Mouse (Mus musculus): ENCODE results near the gene Pagr1b. TPM values are rescaled to one million over a fixed set of nuclear protein-coding genes. Genes with fewer than 3 reads are reported as not detected.
A peak's percentile ranks its signal among the peaks of the same experiment; 100 is the strongest.

The Pagr1b gene
- polyA plus RNA-seq, 1 experiment from 2014 or later, result not detected

GRCm38 (mm10) chr7:126961095-126961494 is 55.2 kb downstream of the Pagr1b start:
- Histone ChIP-seq H3K4me2 (replicated peaks) (no peak overlapping the region), H3K4me3 (no peak overlapping the region), H3K9me3 (no peaks in the 10 kb centered on the region), H3K36me3 (peaks cover 60% of the 10 kb centered on the region), H3K27ac (replicated peaks) (no peak overlapping the region), H3K9ac (replicated peaks) (no peak overlapping the region), H3K27me3 (no peaks in the 10 kb centered on the region), H3K4me1 (no peaks in the 10 kb centered on the region)
- no peak for ATAC-seq (replicated peaks)
- WGBS, result 89% methylated on average over 5 of the region's 5 CpGs

GRCm38 (mm10) chr7:126959780-126960179 is 56.5 kb downstream of the Pagr1b start:
- 83% methylated on average over 9 of the region's 9 CpGs for WGBS
- Histone ChIP-seq H3K27me3 (no peaks in the 10 kb centered on the region), H3K9me3 (no peaks in the 10 kb centered on the region), H3K9ac (replicated peaks) (no peak overlapping the region), H3K4me1 (no peaks in the 10 kb centered on the region), H3K36me3 (peaks cover 65% of the 10 kb centered on the region), H3K27ac (replicated peaks) (no peak overlapping the region), H3K4me3 (no peak overlapping the region), H3K4me2 (replicated peaks) (no peak overlapping the region)
- no peak for ATAC-seq (replicated peaks)

GRCm38 (mm10) chr7:126955125-126955524 is 61.2 kb downstream of the Pagr1b start:
- peaks cover 42% of the 10 kb centered on the region for H3K36me3 ChIP-seq
- no peaks in the 10 kb centered on the region for H3K9me3 ChIP-seq
- H3K4me3 ChIP-seq, result no peak overlapping the region
- no peak overlapping the region for H3K4me2 ChIP-seq (replicated peaks)
- no peak overlapping the region for H3K9ac ChIP-seq (replicated peaks)
- no peak for ATAC-seq (replicated peaks)
- H3K27me3 ChIP-seq, result no peaks in the 10 kb centered on the region
- H3K27ac ChIP-seq (replicated peaks), result no peak overlapping the region
- 61% methylated on average over 3 of the region's 3 CpGs for WGBS
- H3K4me1 ChIP-seq, result peaks cover 25% of the 10 kb centered on the region

- peak overlapping the region; percentile 58 for H3K4me3 ChIP-seq
- H3K36me3 ChIP-seq, result peaks cover 19% of the 10 kb centered on the region; the same call in 1 of the 2 replicates
- no peaks in the 10 kb centered on the region for H3K9me3 ChIP-seq
- H3K27ac ChIP-seq (replicated peaks), result no peak overlapping the region
- no peaks in the 10 kb centered on the region for H3K27me3 ChIP-seq
- ATAC-seq (replicated peaks), result no peak
- H3K4me2 ChIP-seq (replicated peaks), result peak overlapping the region; percentile 93
- H3K4me1 ChIP-seq, result peaks cover 44% of the 10 kb centered on the region
- 0% methylated on average over 8 of the region's 8 CpGs for WGBS
- peak overlapping the region; percentile 71; the same call in 1 of the 2 replicates for H3K9ac ChIP-seq (replicated peaks)
Measured at GRCm38 (mm10) chr7:126952646-126953045, 63.6 kb downstream of the Pagr1b start.

GRCm38 (mm10) chr7:126951741-126952140 is 64.5 kb downstream of the Pagr1b start:
- H3K4me1 ChIP-seq, result peaks cover 44% of the 10 kb centered on the region
- no peak for ATAC-seq (replicated peaks)
- no peaks in the 10 kb centered on the region for H3K27me3 ChIP-seq
- peak overlapping the region; percentile 71 for H3K9ac ChIP-seq (replicated peaks)
- H3K4me2 ChIP-seq (replicated peaks), result peak overlapping the region; percentile 93
- H3K27ac ChIP-seq (replicated peaks), result no peak overlapping the region; the same call in 1 of the 2 replicates
- WGBS, result 19% methylated on average over 4 of the region's 4 CpGs
- peak overlapping the region; percentile 58 for H3K4me3 ChIP-seq
- H3K36me3 ChIP-seq, result peaks cover 12% of the 10 kb centered on the region; the same call in 1 of the 2 replicates
- H3K9me3 ChIP-seq, result no peaks in the 10 kb centered on the region

Small RNA genes within 50 kb of the gene (microRNA-seq; reads per million reads assigned to microRNA genes)
- not detected for gene Gm44343

Other genes with a start within 250 kb of the Pagr1b start
- 207 and 213 TPM in 2 replicates for gene Ypel3, start 239.5 kb downstream of the Pagr1b start, polyA plus RNA-seq (2015; fragmentation: Nextera tagmentation; extraction: Ambion mirVana)
- 0.41 and 0.65 TPM in 2 replicates for gene Tbx6, start 235.0 kb downstream of the Pagr1b start, polyA plus RNA-seq (2015; fragmentation: Nextera tagmentation; extraction: Ambion mirVana)
- 215 TPM in 2 replicates for gene Ppp4c, start 224.0 kb downstream of the Pagr1b start, polyA plus RNA-seq (2015; fragmentation: Nextera tagmentation; extraction: Ambion mirVana)
- gene Fam57b, start 218.8 kb downstream of the Pagr1b start, polyA plus RNA-seq (2015; fragmentation: Nextera tagmentation; extraction: Ambion mirVana), result 35.1 and 38.1 TPM in 2 replicates
- gene 4930451I11Rik, start 184.8 kb downstream of the Pagr1b start, polyA plus RNA-seq (2015; fragmentation: Nextera tagmentation; extraction: Ambion mirVana), result not detected in 2 replicates
- 9.0 and 9.1 TPM in 2 replicates for gene Doc2a, start 169.1 kb downstream of the Pagr1b start, polyA plus RNA-seq (2015; fragmentation: Nextera tagmentation; extraction: Ambion mirVana)
- gene Hirip3, start 154.5 kb downstream of the Pagr1b start, polyA plus RNA-seq (2015; fragmentation: Nextera tagmentation; extraction: Ambion mirVana), result 30.7 and 31.8 TPM in 2 replicates
- gene Ino80e, start 154.1 kb downstream of the Pagr1b start, polyA plus RNA-seq (2015; fragmentation: Nextera tagmentation; extraction: Ambion mirVana), result 86.2 and 98.8 TPM in 2 replicates
- 54.1 and 56.8 TPM in 2 replicates for gene Taok2, start 131.8 kb downstream of the Pagr1b start, polyA plus RNA-seq (2015; fragmentation: Nextera tagmentation; extraction: Ambion mirVana)
- 36.2 and 38.6 TPM in 2 replicates for gene Tmem219, start 93.6 kb downstream of the Pagr1b start, polyA plus RNA-seq (2015; fragmentation: Nextera tagmentation; extraction: Ambion mirVana)
- 132 and 136 TPM in 2 replicates for gene Kctd13, start 87.6 kb downstream of the Pagr1b start, polyA plus RNA-seq (2015; fragmentation: Nextera tagmentation; extraction: Ambion mirVana)
- gene Asphd1, start 66.9 kb downstream of the Pagr1b start, polyA plus RNA-seq (2015; fragmentation: Nextera tagmentation; extraction: Ambion mirVana), result 5.6 and 6.9 TPM in 2 replicates
- gene Sez6l2, start 65.9 kb downstream of the Pagr1b start, polyA plus RNA-seq (2015; fragmentation: Nextera tagmentation; extraction: Ambion mirVana), result 25.5 and 32.0 TPM in 2 replicates
- 104 and 105 TPM in 2 replicates for gene Cdipt, start 40.6 kb downstream of the Pagr1b start, polyA plus RNA-seq (2015; fragmentation: Nextera tagmentation; extraction: Ambion mirVana)
- 0.56 and 0.88 TPM in 2 replicates for gene Cdiptos, start 40.4 kb downstream of the Pagr1b start, polyA plus RNA-seq (2015; fragmentation: Nextera tagmentation; extraction: Ambion mirVana)
- gene Mvp, start 1.9 kb downstream of the Pagr1b start, polyA plus RNA-seq (2015; fragmentation: Nextera tagmentation; extraction: Ambion mirVana), result 3.0 and 3.5 TPM in 2 replicates
- gene Pagr1a, start 868 bp upstream of the Pagr1b start, polyA plus RNA-seq (2015; fragmentation: Nextera tagmentation; extraction: Ambion mirVana), result 32.2 and 40.4 TPM in 2 replicates
- gene Gm42742, start 4.6 kb upstream of the Pagr1b start, polyA plus RNA-seq (2015; fragmentation: Nextera tagmentation; extraction: Ambion mirVana), result 67.9 and 75.6 TPM in 2 replicates
- 18.0 and 19.8 TPM in 2 replicates for gene Prrt2, start 4.7 kb upstream of the Pagr1b start, polyA plus RNA-seq (2015; fragmentation: Nextera tagmentation; extraction: Ambion mirVana)
- 79.3 and 84.0 TPM in 2 replicates for gene Maz, start 10.6 kb upstream of the Pagr1b start, polyA plus RNA-seq (2015; fragmentation: Nextera tagmentation; extraction: Ambion mirVana)
- 67.6 and 69.0 TPM in 2 replicates for gene Kif22, start 26.0 kb upstream of the Pagr1b start, polyA plus RNA-seq (2015; fragmentation: Nextera tagmentation; extraction: Ambion mirVana)
- gene Zg16, start 70.8 kb upstream of the Pagr1b start, polyA plus RNA-seq (2015; fragmentation: Nextera tagmentation; extraction: Ambion mirVana), result not detected in 2 replicates
- 1.3 and 1.6 TPM in 2 replicates for gene AI467606, start 74.9 kb upstream of the Pagr1b start, polyA plus RNA-seq (2015; fragmentation: Nextera tagmentation; extraction: Ambion mirVana)
- gene Qprt, start 105.7 kb upstream of the Pagr1b start, polyA plus RNA-seq (2015; fragmentation: Nextera tagmentation; extraction: Ambion mirVana), result 0.50 and 0.66 TPM in 2 replicates
- not detected in 2 replicates for gene Spn, start 121.3 kb upstream of the Pagr1b start, polyA plus RNA-seq (2015; fragmentation: Nextera tagmentation; extraction: Ambion mirVana)
- gene Cd2bp2, start 179.6 kb upstream of the Pagr1b start, polyA plus RNA-seq (2015; fragmentation: Nextera tagmentation; extraction: Ambion mirVana), result 86.7 and 91.5 TPM in 2 replicates
- 33.6 and 35.1 TPM in 2 replicates for gene Tbc1d10b, start 192.0 kb upstream of the Pagr1b start, polyA plus RNA-seq (2015; fragmentation: Nextera tagmentation; extraction: Ambion mirVana)
- gene Mylpf, start 192.4 kb upstream of the Pagr1b start, polyA plus RNA-seq (2015; fragmentation: Nextera tagmentation; extraction: Ambion mirVana), result 6.1 and 6.3 TPM in 2 replicates
- gene Zfp553, start 216.6 kb upstream of the Pagr1b start, polyA plus RNA-seq (2015; fragmentation: Nextera tagmentation; extraction: Ambion mirVana), result 70.7 and 71.5 TPM in 2 replicates
- 21.8 and 27.8 TPM in 2 replicates for gene Sept1, start 216.6 kb upstream of the Pagr1b start, polyA plus RNA-seq (2015; fragmentation: Nextera tagmentation; extraction: Ambion mirVana)
- gene Zfp771, start 227.8 kb upstream of the Pagr1b start, polyA plus RNA-seq (2015; fragmentation: Nextera tagmentation; extraction: Ambion mirVana), result 65.2 and 65.9 TPM in 2 replicates
- gene Dctpp1, start 244.2 kb upstream of the Pagr1b start, polyA plus RNA-seq (2015; fragmentation: Nextera tagmentation; extraction: Ambion mirVana), result 159 and 166 TPM in 2 replicates

All from forebrain, embryonic 15.5 days (tissue).